Mouse (Mus musculus) lung, postnatal 0 days (tissue): ENCODE measurements around the gene Uvrag. TPM values are rescaled to one million over a fixed set of nuclear protein-coding genes. Genes with fewer than 3 reads are reported as not detected.

Source experiments
- ATAC-seq: fragments of 200-750 bp; cut with Nextera tagmentation; 2 replicates; pipeline ENCODE4 v1.8.0; 2017; ENCODE audit warnings: moderate library complexity
- DNase-seq: peaks from one replicate; pipeline ENCODE4 v3.0.0-alpha.2; 2016; ENCODE audit warnings: low spot score
- H3K27ac ChIP-seq: fragments of 300-500 bp; sonication (generic); 2 replicates; pipeline ENCODE4 v1.5.1; 2014; ENCODE audit warnings: antibody characterized with exemption, mild to moderate bottlenecking, low read length, mixed read lengths
- H3K27me3 ChIP-seq: fragments of 300-500 bp; sonication (generic); replicated peaks from 2 replicates; pipeline ENCODE4 v1.6.1; 2014; ENCODE audit warnings: low read length, mixed read lengths; ENCODE audit not compliant: insufficient read depth
- H3K36me3 ChIP-seq: fragments of 300-500 bp; sonication (generic); 2 replicates; pipeline ENCODE4 v1.6.1; 2014; ENCODE audit warnings: low read length, mixed read lengths; ENCODE audit not compliant: insufficient read depth
- H3K4me1 ChIP-seq: fragments of 300-500 bp; sonication (generic); 2 replicates; pipeline ENCODE4 v1.6.1; 2014; ENCODE audit warnings: antibody characterized with exemption, low read depth, low read length, mixed read lengths; ENCODE audit not compliant: insufficient read depth
- H3K4me2 ChIP-seq: fragments of 300-500 bp; sonication (generic); replicated peaks from 2 replicates; pipeline ENCODE4 v1.6.1; 2014; ENCODE audit warnings: low read depth, mild to moderate bottlenecking, low read length, moderate library complexity, mixed read lengths
- H3K4me3 ChIP-seq: fragments of 300-500 bp; sonication (generic); 2 replicates; pipeline ENCODE4 v1.5.1; 2014; ENCODE audit warnings: low read depth, low read length
- H3K9ac ChIP-seq: fragments of 300-500 bp; sonication (generic); replicated peaks from 2 replicates; pipeline ENCODE4 v1.6.1; 2014; ENCODE audit warnings: low read depth, mild to moderate bottlenecking
- H3K9me3 ChIP-seq: fragments of 300-500 bp; sonication (generic); 2 replicates; pipeline ENCODE4 v1.6.1; 2016; ENCODE audit warnings: low read length, mixed read lengths
- CTCF ChIP-seq: IDR thresholded peaks from 2 replicates; pipeline ENCODE4 v1.5.1; 2016; ENCODE audit warnings: antibody characterized with exemption, mild to moderate bottlenecking
- EP300 ChIP-seq: IDR thresholded peaks from 2 replicates; pipeline ENCODE4 v1.6.1; 2016; ENCODE audit warnings: antibody characterized with exemption, mild to moderate bottlenecking, control low read depth
- WGBS: fragments of 180-500 bp; shearing (Covaris S2); extraction: QIAGEN DNeasy Blood & Tissue Kit; methylation state at CpG from one replicate; pipeline ENCODE4 v1.1.7; 2014; 5-methylcytosine and 5-hydroxymethylcytosine counted together
- polyA plus RNA-seq: library from polyadenylated mRNA; unstranded; fragments of >200 nt; fragmentation: Nextera tagmentation; extraction: Ambion mirVana; gene quantifications from 2 replicates; pipeline ENCODE4 v1.2.1, GENCODE M21; 2015

Gene Uvrag
- polyA plus RNA-seq, 1 experiment from 2014 or later = 23.4 TPM

DNA sequence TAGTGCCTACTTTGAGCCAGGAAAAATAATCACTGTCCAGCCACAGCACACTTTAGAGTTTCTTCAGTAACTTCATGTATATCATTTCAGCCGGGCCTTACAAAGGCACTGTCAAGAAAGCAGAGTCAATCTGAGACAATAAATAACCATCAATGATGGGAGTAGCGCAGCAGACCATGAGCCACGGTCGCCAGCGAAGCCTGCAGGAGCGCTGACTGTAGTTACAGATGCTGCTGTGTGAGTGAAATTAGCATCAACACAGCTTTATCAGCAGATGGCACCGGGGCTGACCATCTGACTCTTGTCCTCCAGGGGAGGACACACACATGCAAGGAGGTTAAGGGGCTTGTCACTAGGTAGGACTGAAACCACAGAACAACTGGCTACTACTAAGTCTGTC, 251.7 kb downstream of the Uvrag start:
- DNase-seq = no peak
- TF ChIP-seq EP300 (no peak), CTCF (no peak)
- no peak for ATAC-seq
- Histone ChIP-seq H3K4me3 (no peak overlapping the region), H3K4me1 (no peaks in the 10 kb centered on the region), H3K27me3 (no peaks in the 10 kb centered on the region), H3K36me3 (peaks cover 6% of the 10 kb centered on the region; the same call in 1 of the 2 replicates), H3K4me2 (no peak overlapping the region), H3K9ac (no peak overlapping the region), H3K27ac (no peak overlapping the region), H3K9me3 (no peaks in the 10 kb centered on the region)
- 72% methylated on average over 7 of the region's 7 CpGs for WGBS

DNA sequence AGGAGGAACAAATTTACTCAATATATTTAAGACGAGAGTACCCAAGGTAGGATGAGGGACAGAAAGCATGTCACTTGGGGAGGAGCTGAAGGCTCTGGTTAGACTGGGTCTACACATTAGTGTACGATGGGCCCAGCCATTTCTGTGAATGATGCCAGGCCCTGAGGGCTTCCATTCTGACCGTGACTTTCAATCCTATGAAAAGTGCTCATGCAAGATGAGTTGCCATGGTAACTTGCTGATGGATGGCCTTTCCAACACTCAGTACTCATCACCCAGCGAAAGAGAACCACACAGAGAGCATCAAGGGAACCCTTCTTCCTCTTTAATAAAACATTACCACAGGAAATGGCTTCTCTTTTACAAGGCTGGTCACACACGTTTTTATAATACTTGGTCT, 252.1 kb downstream of the Uvrag start:
- ATAC-seq (no peak), DNase-seq (no peak)
- no peak overlapping the region for H3K27ac ChIP-seq
- peaks cover 6% of the 10 kb centered on the region; the same call in 1 of the 2 replicates for H3K36me3 ChIP-seq
- no peaks in the 10 kb centered on the region for H3K4me1 ChIP-seq
- H3K9me3 ChIP-seq = no peaks in the 10 kb centered on the region
- TF ChIP-seq CTCF (no peak), EP300 (no peak)
- no peaks in the 10 kb centered on the region for H3K27me3 ChIP-seq
- H3K9ac ChIP-seq = no peak overlapping the region
- 68% methylated on average over 5 of the region's 5 CpGs for WGBS
- H3K4me2 ChIP-seq = no peak overlapping the region
- no peak overlapping the region for H3K4me3 ChIP-seq

DNA sequence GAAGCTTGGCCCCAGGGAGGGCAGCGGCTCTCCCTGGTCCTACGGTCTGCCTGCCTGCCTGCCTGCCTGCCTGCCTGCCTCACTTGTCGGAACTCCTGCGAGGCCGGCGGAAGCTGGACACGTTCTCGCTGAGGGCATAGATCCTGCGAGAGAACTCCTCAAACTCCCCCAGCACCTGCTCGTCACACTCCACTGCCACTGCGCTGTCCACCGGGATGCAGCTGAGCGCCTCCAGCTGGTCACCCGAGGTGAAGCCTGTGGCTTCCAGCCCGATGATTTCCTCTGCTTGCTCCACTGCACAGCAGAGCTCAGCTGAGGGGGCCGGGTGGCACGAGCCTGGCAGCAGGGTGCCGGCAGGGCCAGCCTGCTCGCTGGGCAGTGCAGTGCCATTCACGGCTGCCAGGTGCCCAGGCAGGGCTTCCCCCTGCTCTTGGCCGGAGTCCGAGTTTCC, 253.1 kb downstream of the Uvrag start:
- H3K36me3 ChIP-seq = peaks cover 6% of the 10 kb centered on the region; the same call in 1 of the 2 replicates
- no peaks in the 10 kb centered on the region for H3K9me3 ChIP-seq
- TF ChIP-seq CTCF (no peak), EP300 (no peak)
- ATAC-seq (no peak), DNase-seq (no peak)
- H3K4me2 ChIP-seq = no peak overlapping the region
- no peak overlapping the region for H3K9ac ChIP-seq
- 72% methylated on average over 22 of the region's 22 CpGs for WGBS
- H3K4me1 ChIP-seq = no peaks in the 10 kb centered on the region
- no peaks in the 10 kb centered on the region for H3K27me3 ChIP-seq
- no peak overlapping the region for H3K27ac ChIP-seq
- H3K4me3 ChIP-seq = no peak overlapping the region

DNA sequence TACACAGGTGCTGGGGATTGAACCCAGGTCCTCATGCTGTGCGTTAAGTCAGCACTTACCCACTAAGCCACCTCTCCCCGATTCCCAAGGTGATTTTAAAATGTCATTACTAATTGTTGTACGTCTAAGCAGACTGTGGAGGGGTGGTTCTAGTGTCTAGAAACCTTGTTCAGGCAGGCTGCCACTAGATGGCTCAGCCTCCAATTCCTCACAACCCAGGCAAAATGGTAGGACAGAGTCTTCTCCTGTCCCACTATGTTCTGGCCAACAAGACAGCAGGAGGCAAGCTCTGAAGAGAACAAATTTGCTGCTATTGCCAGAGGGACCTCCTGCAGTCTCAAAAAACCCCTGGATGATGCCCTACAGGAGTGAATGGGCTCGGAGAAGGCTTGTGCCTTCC, 259.1 kb downstream of the Uvrag start:
- Histone ChIP-seq H3K36me3 (no peaks in the 10 kb centered on the region), H3K9ac (no peak overlapping the region), H3K4me1 (no peaks in the 10 kb centered on the region), H3K9me3 (no peaks in the 10 kb centered on the region), H3K4me3 (no peak overlapping the region), H3K27me3 (no peaks in the 10 kb centered on the region), H3K4me2 (no peak overlapping the region), H3K27ac (no peak overlapping the region)
- DNase-seq (no peak), ATAC-seq (no peak)
- TF ChIP-seq CTCF (peak; percentile 54), EP300 (no peak)
- WGBS = 58% methylated on average over 4 of the region's 4 CpGs

DNA sequence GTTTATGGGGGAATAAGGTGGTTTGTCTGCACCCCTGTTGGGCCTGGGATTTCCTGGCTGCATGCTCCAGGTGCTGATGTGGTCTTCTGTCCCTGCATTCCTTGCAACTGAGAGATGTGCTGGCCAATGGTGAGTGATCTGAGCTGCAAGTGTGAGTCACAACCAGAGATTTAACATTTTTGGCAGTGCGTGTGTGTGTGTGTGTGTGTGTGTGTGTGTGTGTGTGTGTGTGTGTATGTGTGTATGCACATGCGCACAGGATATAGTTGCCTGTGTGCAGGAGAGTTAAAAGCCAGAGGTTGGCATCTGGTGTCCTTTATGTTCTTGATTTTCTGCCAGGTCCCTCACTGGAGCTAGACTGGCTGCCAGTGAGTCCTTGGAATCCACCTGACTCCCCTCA, 261.8 kb downstream of the Uvrag start:
- no peak overlapping the region for H3K27ac ChIP-seq
- no peak overlapping the region for H3K4me2 ChIP-seq
- WGBS = 89% methylated on average over 2 of the region's 2 CpGs
- no peaks in the 10 kb centered on the region for H3K9me3 ChIP-seq
- H3K36me3 ChIP-seq = no peaks in the 10 kb centered on the region
- H3K4me1 ChIP-seq = peaks cover 4% of the 10 kb centered on the region; the same call in 1 of the 2 replicates
- no peak for ATAC-seq
- no peaks in the 10 kb centered on the region for H3K27me3 ChIP-seq
- H3K9ac ChIP-seq = no peak overlapping the region
- no peak for DNase-seq
- no peak overlapping the region for H3K4me3 ChIP-seq
- TF ChIP-seq CTCF (no peak), EP300 (no peak)

DNA sequence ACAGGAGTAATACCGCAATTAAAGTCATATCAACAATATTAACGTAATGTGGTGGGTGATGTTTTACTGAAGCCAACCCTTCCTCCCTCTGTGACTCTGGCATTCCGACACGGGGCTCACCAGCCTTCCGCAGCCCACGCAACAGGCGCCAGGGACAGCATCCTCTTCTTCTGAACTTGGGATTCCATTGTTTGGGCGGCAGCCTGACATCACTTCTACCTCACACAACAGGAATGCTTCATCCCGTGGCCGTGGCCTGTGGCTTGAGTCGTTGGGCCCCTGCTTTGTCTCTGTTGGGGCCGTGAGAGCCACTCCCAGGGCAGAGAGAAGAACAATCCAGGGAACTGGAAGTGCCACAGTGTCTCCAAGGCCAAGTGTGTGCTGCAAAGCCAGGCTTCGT, 264.8 kb downstream of the Uvrag start:
- Histone ChIP-seq H3K27me3 (no peaks in the 10 kb centered on the region), H3K4me3 (no peak overlapping the region), H3K9ac (no peak overlapping the region), H3K27ac (no peak overlapping the region), H3K4me1 (peaks cover 4% of the 10 kb centered on the region; the same call in 1 of the 2 replicates), H3K36me3 (no peaks in the 10 kb centered on the region), H3K9me3 (no peaks in the 10 kb centered on the region), H3K4me2 (no peak overlapping the region)
- DNase-seq (peak; percentile 44), ATAC-seq (peak; percentile 56)
- no peak for TF ChIP-seq CTCF
- TF ChIP-seq EP300 = no peak
- WGBS = 47% methylated on average over 13 of the region's 13 CpGs
